Mouse (Mus musculus): ENCODE measurements at regions not wholly inside any gene's neighbourhood (a gene's known extent, or its start where the extent isn't known, plus 50 kb on each side); places are given as distances from the start of the nearest gene placed in this dataset.
"Not testable (repeated sequence)": the region's sequence is repeated elsewhere in the genome, so short reads cannot be mapped to it uniquely, and the experiment has no call there.

DNA sequence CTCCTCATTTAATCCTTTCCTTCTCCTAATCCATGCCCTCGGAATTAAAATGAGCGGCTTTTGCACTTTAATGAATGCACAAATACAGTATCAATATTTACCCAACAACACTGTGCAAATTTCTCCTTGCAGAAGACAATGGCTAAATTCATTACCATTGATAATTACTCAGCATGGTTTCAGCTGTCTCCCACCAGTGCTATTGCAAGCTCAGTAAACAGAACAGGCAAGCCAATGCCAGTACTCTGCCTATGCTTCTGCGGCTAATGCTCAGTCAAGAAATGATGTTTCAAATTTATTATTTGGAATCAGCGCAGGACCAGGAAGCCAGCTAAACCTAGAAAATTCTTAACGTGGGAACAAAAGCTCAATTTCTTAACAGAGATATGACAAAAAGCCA is 84.1 kb upstream of the Thsd7a start:
- H3K9me3 ChIP-seq (replicated peaks): no peaks in the 10 kb centered on the region
- H3K4me1 ChIP-seq: peaks cover 22% of the 10 kb centered on the region
- no peak overlapping the region for H3K27ac ChIP-seq (replicated peaks)
- no peak for DNase-seq (ENCODE audit: low spot score)
- no peaks in the 10 kb centered on the region for H3K27me3 ChIP-seq (ENCODE audit: low read depth, poor library complexity, severe bottlenecking)
- 32% methylated on average over 5 of the region's 5 CpGs for WGBS
- H3K4me3 ChIP-seq: no peak overlapping the region
- no peaks in the 10 kb centered on the region for H3K36me3 ChIP-seq

GRCm38 (mm10) chr6:12831916-12832315 is 82.7 kb upstream of the Thsd7a start:
- Histone ChIP-seq H3K27me3 (ENCODE audit: low read depth, poor library complexity, severe bottlenecking) (no peaks in the 10 kb centered on the region), H3K4me3 (no peak overlapping the region), H3K36me3 (no peaks in the 10 kb centered on the region), H3K4me1 (peaks cover 22% of the 10 kb centered on the region), H3K9me3 (replicated peaks) (no peaks in the 10 kb centered on the region), H3K27ac (replicated peaks) (no peak overlapping the region)
- DNase-seq (ENCODE audit: low spot score): no peak

GRCm38 (mm10) chr6:12831485-12831884 is 82.3 kb upstream of the Thsd7a start:
- Histone ChIP-seq H3K27me3 (ENCODE audit: low read depth, poor library complexity, severe bottlenecking) (no peaks in the 10 kb centered on the region), H3K4me3 (no peak overlapping the region), H3K9me3 (replicated peaks) (no peaks in the 10 kb centered on the region), H3K27ac (replicated peaks) (no peak overlapping the region), H3K36me3 (no peaks in the 10 kb centered on the region), H3K4me1 (peaks cover 22% of the 10 kb centered on the region)
- 85% methylated on average over 2 of the region's 2 CpGs for WGBS
- DNase-seq (ENCODE audit: low spot score): no peak

DNA sequence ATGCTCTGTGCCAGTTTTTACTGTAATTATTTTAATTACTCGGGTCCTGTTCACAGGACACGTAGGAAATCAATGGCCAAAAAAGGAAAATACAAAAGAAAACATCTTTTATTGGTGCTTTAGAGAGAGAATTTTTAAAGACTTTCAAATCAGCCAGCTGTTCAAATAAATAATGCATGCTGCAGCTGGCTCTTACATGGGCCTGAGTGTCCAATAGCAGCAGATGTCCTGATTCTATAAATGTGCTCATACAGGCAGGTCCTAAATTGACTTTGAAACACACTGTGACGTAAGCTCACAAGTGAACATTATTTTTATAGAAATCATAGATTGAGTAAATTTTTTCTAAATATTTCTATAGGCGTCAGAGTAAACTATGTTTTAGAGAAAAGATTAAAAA is 78.5 kb upstream of the Thsd7a start:
- 76% methylated on average over 4 of the region's 4 CpGs for WGBS
- no peaks in the 10 kb centered on the region for H3K36me3 ChIP-seq
- DNase-seq (ENCODE audit: low spot score): no peak

GRCm38 (mm10) chr6:12814972-12815770 is 66.0 kb upstream of the Thsd7a start:
- 0 out of 2 replicates have a peak, but pooled peaks cover 1% of the 10 kb centered on the region for H3K9me3 ChIP-seq (replicated peaks)
- no peaks in the 10 kb centered on the region for H3K27me3 ChIP-seq (ENCODE audit: low read depth, poor library complexity, severe bottlenecking)
- H3K4me1 ChIP-seq: peaks cover 9% of the 10 kb centered on the region
- no peaks in the 10 kb centered on the region for H3K36me3 ChIP-seq
- DNase-seq (ENCODE audit: low spot score): no peak
- no peak overlapping the region for H3K4me3 ChIP-seq
- 0 out of 2 replicates have a peak overlapping the region, but pooled peaks have one; percentile 23 for H3K27ac ChIP-seq (replicated peaks)
- WGBS: 53% methylated on average over 4 of the region's 4 CpGs

More for the DNA sequence above, 78.5 kb upstream of the Thsd7a start:
- H3K4me1 ChIP-seq: no peaks in the 10 kb centered on the region
- H3K4me3 ChIP-seq: no peak overlapping the region
- no peaks in the 10 kb centered on the region for H3K9me3 ChIP-seq (replicated peaks)
- H3K27me3 ChIP-seq (ENCODE audit: low read depth, poor library complexity, severe bottlenecking): no peaks in the 10 kb centered on the region
- H3K27ac ChIP-seq (replicated peaks): no peak overlapping the region

- H3K4me3 ChIP-seq; H3K27me3 ChIP-seq (ENCODE audit: low read depth, poor library complexity, severe bottlenecking); DNase-seq (ENCODE audit: low spot score); H3K4me1 ChIP-seq; H3K27ac ChIP-seq (replicated peaks); H3K36me3 ChIP-seq; H3K9me3 ChIP-seq (replicated peaks): not testable (repeated sequence)
- WGBS: 95% methylated on average over 5 of the region's 5 CpGs
Measured at GRCm38 (mm10) chr6:12813781-12814180, 64.6 kb upstream of the Thsd7a start.

GRCm38 (mm10) chr6:12812467-12812866 is 63.3 kb upstream of the Thsd7a start:
- WGBS: 87% methylated on average over 1 of the region's 1 CpGs
- no peak for DNase-seq (ENCODE audit: low spot score)
- Histone ChIP-seq H3K9me3 (replicated peaks) (no peaks in the 10 kb centered on the region), H3K36me3 (no peaks in the 10 kb centered on the region), H3K27ac (replicated peaks) (no peak overlapping the region), H3K4me3 (no peak overlapping the region), H3K4me1 (peaks cover 9% of the 10 kb centered on the region), H3K27me3 (ENCODE audit: low read depth, poor library complexity, severe bottlenecking) (no peaks in the 10 kb centered on the region)

DNA sequence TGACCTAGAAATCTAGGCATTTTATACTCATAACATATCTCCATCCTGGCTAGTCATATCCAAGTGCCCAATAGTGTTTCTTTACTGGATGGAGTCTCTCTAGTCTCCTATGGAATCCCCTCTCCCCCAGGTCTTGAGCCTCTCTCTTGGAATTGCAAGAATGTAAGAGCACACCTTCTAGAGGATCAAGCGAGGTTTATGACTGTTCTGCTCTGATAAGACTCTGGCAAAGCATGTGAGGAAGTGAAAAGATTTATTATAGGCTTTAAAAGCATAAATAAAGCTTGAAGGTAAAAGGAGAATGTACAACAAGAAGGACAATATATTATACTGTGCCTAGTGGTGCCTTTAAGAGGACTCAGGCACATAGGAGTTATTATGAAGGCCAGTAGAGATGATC is 62.8 kb upstream of the Thsd7a start:
- Histone ChIP-seq H3K36me3 (no peaks in the 10 kb centered on the region), H3K4me1 (peaks cover 9% of the 10 kb centered on the region), H3K4me3 (no peak overlapping the region), H3K27ac (replicated peaks) (no peak overlapping the region), H3K27me3 (ENCODE audit: low read depth, poor library complexity, severe bottlenecking) (no peaks in the 10 kb centered on the region), H3K9me3 (replicated peaks) (no peaks in the 10 kb centered on the region)
- no peak for DNase-seq (ENCODE audit: low spot score)
- 82% methylated on average over 1 of the region's 1 CpGs for WGBS

- Histone ChIP-seq H3K27me3 (ENCODE audit: low read depth, poor library complexity, severe bottlenecking) (no peaks in the 10 kb centered on the region), H3K36me3 (no peaks in the 10 kb centered on the region), H3K4me3 (no peak overlapping the region), H3K4me1 (no peaks in the 10 kb centered on the region), H3K27ac (replicated peaks) (no peak overlapping the region), H3K9me3 (replicated peaks) (no peaks in the 10 kb centered on the region)
- 88% methylated on average over 5 of the region's 5 CpGs for WGBS
- DNase-seq (ENCODE audit: low spot score): no peak
Measured at GRCm38 (mm10) chr6:12809601-12810000, 60.4 kb upstream of the Thsd7a start.
